22 mouse cellular contexts compared by ENCODE assay signal in the genomic region with DNA sequence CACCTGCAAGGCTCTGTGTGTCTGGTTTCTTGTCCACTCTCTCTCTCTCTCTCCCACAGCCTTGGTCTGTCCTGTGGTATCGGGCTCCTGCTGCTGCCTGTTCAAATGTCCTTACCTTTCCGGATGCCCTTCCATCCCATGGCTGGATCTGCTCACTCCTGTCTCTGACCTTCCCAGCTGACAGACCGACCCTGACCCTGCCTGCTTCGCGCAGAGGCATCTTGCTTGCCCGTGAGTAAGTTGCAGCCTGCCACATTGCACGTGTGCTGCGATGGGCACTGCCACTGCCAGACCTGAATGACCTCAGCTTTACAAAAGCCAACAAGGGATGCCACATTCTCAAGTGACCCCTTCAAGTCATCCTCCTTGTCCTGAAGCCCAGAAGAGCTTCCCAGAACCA. TPM values are rescaled to one million over a fixed set of nuclear protein-coding genes. Genes with fewer than 3 reads are reported as not detected.
DNase-seq lines count a peak whose midpoint lies in the region; ATAC-seq lines count a peak whose summit lies in the region.
"Had no signal": no experiment of that assay in that cellular context is flagged by ENCODE, and none has a peak within 500 bp of the region (broad histone marks: within the 10 kb centered on the region; RNA-seq: fewer than 3 reads in every experiment).

No protein-coding gene starts in this region.

- 86% methylated on average over 8 of the region's 8 CpGs for WGBS in embryonic facial prominence, embryonic 14.5 days
- WGBS in embryonic facial prominence, embryonic 10.5 days: 91% methylated on average over 8 of the region's 8 CpGs
- 88% methylated on average over 8 of the region's 8 CpGs for WGBS in heart, embryonic 10.5 days
- WGBS in heart, embryonic 11.5 days (ENCODE audit: insufficient replicate concordance): 88% methylated on average over 8 of the region's 8 CpGs

- peaks cover 8% of the 10 kb centered on the region; the same call in 1 of the 2 replicates for H3K4me1 ChIP-seq in embryonic facial prominence, embryonic 14.5 days (ENCODE audit: control insufficient read depth, insufficient read depth, low read length)
- H3K4me1 ChIP-seq in embryonic facial prominence, embryonic 10.5 days: peaks cover 42% of the 10 kb centered on the region
- H3K4me1 ChIP-seq in heart, embryonic 10.5 days: peaks cover 65% of the 10 kb centered on the region
- peaks cover 37% of the 10 kb centered on the region for H3K4me1 ChIP-seq in heart, embryonic 11.5 days (ENCODE audit: control insufficient read depth, insufficient read depth, low read length)

- H3K36me3 ChIP-seq in embryonic facial prominence, embryonic 14.5 days (ENCODE audit: control insufficient read depth, insufficient read depth, low read length): no peaks in the 10 kb centered on the region
- no peaks in the 10 kb centered on the region for H3K36me3 ChIP-seq in embryonic facial prominence, embryonic 10.5 days (replicated peaks)
- no peaks in the 10 kb centered on the region for H3K36me3 ChIP-seq in heart, embryonic 10.5 days
- H3K36me3 ChIP-seq in heart, embryonic 11.5 days (ENCODE audit: control insufficient read depth, insufficient read depth, low read length): no peaks in the 10 kb centered on the region
- H3K36me3 ChIP-seq: G1E had no signal

- peak; percentile 54 to 58 for DNase-seq in adrenal gland, postnatal 36 days
- no peak for DNase-seq in adrenal gland, adult 18-20 months (ENCODE audit: low spot score in 2 of 2)
- DNase-seq in embryonic facial prominence, embryonic 14.5 days (ENCODE audit: low spot score): no peak
- DNase-seq in embryonic facial prominence, embryonic 10.5 days (ENCODE audit: low spot score): no peak
- DNase-seq in heart, embryonic 10.5 days (ENCODE audit: low spot score): no peak
- DNase-seq: adrenal gland, adult 2 months; adrenal gland, adult 8-10 months; adrenal gland, postnatal 10 days; adrenal gland, postnatal 14 days; adrenal gland, postnatal 25 days; B cell, adult 2 months; cerebellum, adult 11 months; cerebellum, adult 11-12 months; cerebellum, adult 18-20 months; cerebellum, adult 2 months; cerebellum, adult 8-10 months had no signal

- H3K9ac ChIP-seq in embryonic facial prominence, embryonic 14.5 days (ENCODE audit: low read depth, low read length): 0 out of 2 replicates have a peak overlapping the region, but pooled peaks have one; percentile 7
- H3K9ac ChIP-seq in heart, embryonic 11.5 days (ENCODE audit: low read depth, low read length): no peak overlapping the region

- no peak overlapping the region for H3K4me2 ChIP-seq in embryonic facial prominence, embryonic 14.5 days (ENCODE audit: low read depth, low read length)
- H3K4me2 ChIP-seq in heart, embryonic 11.5 days: no peak overlapping the region

- H3K27me3 ChIP-seq in embryonic facial prominence, embryonic 14.5 days (replicated peaks; ENCODE audit: control insufficient read depth, insufficient read depth, low read length): no peaks in the 10 kb centered on the region
- no peaks in the 10 kb centered on the region for H3K27me3 ChIP-seq in embryonic facial prominence, embryonic 10.5 days (replicated peaks; ENCODE audit: low read depth, poor library complexity, severe bottlenecking)
- H3K27me3 ChIP-seq in heart, embryonic 10.5 days (ENCODE audit: insufficient read depth, poor library complexity, severe bottlenecking): no peaks in the 10 kb centered on the region
- H3K27me3 ChIP-seq in heart, embryonic 11.5 days (ENCODE audit: control insufficient read depth, insufficient read depth, low read length): no peaks in the 10 kb centered on the region
- H3K27me3 ChIP-seq: CH12.LX, Patski had no signal

- no peak overlapping the region for H3K4me3 ChIP-seq in embryonic facial prominence, embryonic 14.5 days (ENCODE audit: low read depth, low read length)
- no peak overlapping the region for H3K4me3 ChIP-seq in embryonic facial prominence, embryonic 10.5 days
- no peak overlapping the region for H3K4me3 ChIP-seq in heart, embryonic 10.5 days
- no peak overlapping the region for H3K4me3 ChIP-seq in heart, embryonic 11.5 days (ENCODE audit: low read depth, low read length)

- ATAC-seq in embryonic facial prominence, embryonic 14.5 days (ENCODE audit: low read depth): no peak
- ATAC-seq in heart, embryonic 11.5 days (replicated peaks; ENCODE audit: insufficient number of reproducible peaks, low FRiP score, low TSS enrichment): no peak; the same call in 1 of the 2 replicates
- ATAC-seq: activated CD4-positive, CD25-positive, alpha-beta regulatory T cell, adult 4 months; CD4-positive, CD25-positive, alpha-beta regulatory T cell, adult 4 months; Patski had no signal

- no peaks in the 10 kb centered on the region for H3K9me3 ChIP-seq in embryonic facial prominence, embryonic 14.5 days (ENCODE audit: control insufficient read depth, low read length)
- no peaks in the 10 kb centered on the region for H3K9me3 ChIP-seq in embryonic facial prominence, embryonic 10.5 days
- no peaks in the 10 kb centered on the region for H3K9me3 ChIP-seq in heart, embryonic 10.5 days
- H3K9me3 ChIP-seq in heart, embryonic 11.5 days (replicated peaks; ENCODE audit: control insufficient read depth, low read length): no peaks in the 10 kb centered on the region
- H3K9me3 ChIP-seq: G1E had no signal

- H3K27ac ChIP-seq in embryonic facial prominence, embryonic 14.5 days (replicated peaks; ENCODE audit: low read depth, low read length): no peak overlapping the region
- no peak overlapping the region for H3K27ac ChIP-seq in embryonic facial prominence, embryonic 10.5 days (replicated peaks)
- 0 out of 2 replicates have a peak overlapping the region, but pooled peaks have one; percentile 29 for H3K27ac ChIP-seq in heart, embryonic 10.5 days
- no peak overlapping the region for H3K27ac ChIP-seq in heart, embryonic 11.5 days (ENCODE audit: low read depth, low read length)

RNA-seq across cellular contexts. Expression of a gene that starts 27.6 kb away (rescaled TPM):
- total RNA-seq in adrenal gland, postnatal 36 days (2021): 100 to 1,000 TPM in 1 of 2 experiments, 10 to 100 TPM in 1; 93.7 to 153 TPM
- 100 to 1,000 TPM in 1 of 2 experiments, 10 to 100 TPM in 1; 74.7 to 123 TPM for total RNA-seq in adrenal gland, adult 18-20 months (2021)
- polyA plus RNA-seq in embryonic facial prominence, embryonic 14.5 days (2014; fragmentation: Nextera tagmentation; extraction: Ambion mirVana): 17.9 and 24.3 TPM in 2 replicates
- 7.3 and 8.7 TPM in 2 replicates for polyA plus RNA-seq in embryonic facial prominence, embryonic 10.5 days (2016; fragmentation: Nextera tagmentation; extraction: Ambion mirVana)
- polyA plus RNA-seq in heart, embryonic 10.5 days (2016; fragmentation: Nextera tagmentation; extraction: Ambion mirVana): 11.4 and 13.6 TPM in 2 replicates
- polyA plus RNA-seq in heart, embryonic 11.5 days (2014; fragmentation: Nextera tagmentation; extraction: Ambion mirVana): 16.1 and 24.5 TPM in 2 replicates

Comparison
In these comparisons a context has a peak if more than half of its experiments do, and no peak if none do; other contexts are left out.
1. DNase-seq: peak in adrenal gland, postnatal 36 days (2 of 2); none in adrenal gland, adult 18-20 months (0 of 2), embryonic facial prominence, embryonic 14.5 days (single experiment), embryonic facial prominence, embryonic 10.5 days (single experiment) and heart, embryonic 10.5 days (single experiment).